Mouse (Mus musculus) neural tube, embryonic 15.5 days (tissue): ENCODE data around the gene Pdzd3. TPM values are rescaled to one million over a fixed set of nuclear protein-coding genes. Genes with fewer than 3 reads are reported as not detected.
"Not testable (repeated sequence)": the region's sequence is repeated elsewhere in the genome, so short reads cannot be mapped to it uniquely, and the experiment has no call there.

ENCODE experiments used
- ATAC-seq: fragments of 200-750 bp; cut with Nextera tagmentation; 2 replicates; pipeline ENCODE4 v1.8.0; 2017; ENCODE audit warnings: mild to moderate bottlenecking, moderate TSS enrichment, moderate library complexity; ENCODE audit not compliant: low FRiP score
- H3K27ac ChIP-seq: fragments of 300-500 bp; sonication (generic); replicated peaks from 2 replicates; pipeline ENCODE4 v1.5.1; 2015; ENCODE audit warnings: mild to moderate bottlenecking, inconsistent platforms
- H3K27me3 ChIP-seq: fragments of 300-500 bp; sonication (generic); replicated peaks from 2 replicates; pipeline ENCODE4 v1.6.1; 2015; ENCODE audit warnings: inconsistent platforms
- H3K36me3 ChIP-seq: fragments of 300-500 bp; sonication (generic); 2 replicates; pipeline ENCODE4 v1.6.1; 2015; ENCODE audit warnings: inconsistent platforms
- H3K4me1 ChIP-seq: fragments of 300-500 bp; sonication (generic); 2 replicates; pipeline ENCODE4 v1.6.1; 2015; ENCODE audit warnings: inconsistent platforms
- H3K4me2 ChIP-seq: fragments of 300-500 bp; sonication (generic); 2 replicates; pipeline ENCODE4 v1.6.1; 2015; ENCODE audit warnings: inconsistent platforms, mild to moderate bottlenecking, moderate library complexity
- H3K4me3 ChIP-seq: fragments of 300-500 bp; sonication (generic); replicated peaks from 2 replicates; pipeline ENCODE4 v1.5.1; 2015; ENCODE audit warnings: mild to moderate bottlenecking, inconsistent platforms
- H3K9ac ChIP-seq: fragments of 300-500 bp; sonication (generic); replicated peaks from 2 replicates; pipeline ENCODE4 v1.6.1; 2015; ENCODE audit warnings: mild to moderate bottlenecking, inconsistent platforms
- H3K9me3 ChIP-seq: fragments of 300-500 bp; sonication (generic); replicated peaks from 2 replicates; pipeline ENCODE4 v1.6.1; 2016; ENCODE audit warnings: inconsistent platforms
- WGBS: fragments of 180-500 bp; shearing (Covaris S2); methylation state at CpG from one replicate; pipeline ENCODE4 v1.1.7; 2015; ENCODE audit warnings: mixed read lengths; 5-methylcytosine and 5-hydroxymethylcytosine counted together
- polyA plus RNA-seq: library from polyadenylated mRNA; unstranded; fragments of >200 nt; fragmentation: Nextera tagmentation; extraction: Ambion mirVana; gene quantifications from 2 replicates; pipeline ENCODE4 v1.2.1, GENCODE M21; 2015

The Pdzd3 gene
- 0.61 and 0.65 TPM in 2 replicates for polyA plus RNA-seq

DNA sequence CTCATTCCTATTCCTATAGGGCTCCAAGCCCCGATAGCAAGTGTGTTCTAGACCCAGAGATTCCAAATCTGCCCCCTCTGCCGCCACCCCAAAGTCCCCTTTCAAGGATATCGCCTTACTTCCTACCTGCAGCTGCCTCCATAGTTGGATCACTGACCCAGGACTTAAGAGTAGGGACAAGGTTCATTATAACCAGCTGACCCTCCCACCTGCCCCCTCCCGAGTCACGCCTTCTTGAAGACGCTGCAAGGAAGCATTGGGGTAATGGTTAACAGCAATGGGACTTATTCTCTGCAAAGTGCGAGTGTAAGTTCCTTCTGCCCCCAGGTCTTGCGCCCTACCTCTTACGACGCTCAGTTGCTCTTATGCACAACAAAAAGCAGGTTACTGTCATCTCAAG is at the start of gene Pdzd3:
Pdzd3 (minus strand) TSS at position 158 of the 400 bp plus-strand sequence.
- H3K27ac ChIP-seq = 0 out of 2 replicates have a peak within 1 kb of the TSS, but pooled peaks have one; percentile 3
- ATAC-seq = no peak
- 81% methylated on average over 10 of the region's 10 CpGs for WGBS
- no peak within 1 kb of the TSS for H3K4me2 ChIP-seq
- no peaks in the 10 kb centered on the region for H3K9me3 ChIP-seq
- no peaks in the 10 kb centered on the region for H3K27me3 ChIP-seq
- H3K4me1 ChIP-seq = peaks cover 43% of the 10 kb centered on the region
- H3K4me3 ChIP-seq = no peak within 1 kb of the TSS
- no peak within 1 kb of the TSS for H3K9ac ChIP-seq
- no peaks in the 10 kb centered on the region for H3K36me3 ChIP-seq

DNA sequence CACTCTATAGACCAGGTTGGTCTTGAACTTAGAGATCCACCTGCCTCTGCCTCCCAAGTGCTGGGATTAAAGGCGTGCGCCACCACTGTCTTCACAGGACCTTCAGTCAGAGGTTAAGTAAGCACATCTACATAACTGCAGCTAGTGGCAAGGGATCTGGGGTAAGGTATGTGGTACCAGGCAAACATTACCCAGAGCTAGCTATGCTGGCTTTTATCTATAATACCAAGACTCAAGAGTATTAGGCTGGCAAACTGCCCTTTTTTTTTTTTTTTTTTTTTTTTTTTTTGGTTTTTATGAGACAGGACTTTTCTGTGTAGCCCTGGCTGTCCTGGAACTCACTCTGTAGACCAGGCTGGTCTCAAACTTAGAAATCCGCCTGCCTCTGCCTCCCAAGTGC is 48.7 kb upstream of the Pdzd3 start:
- H3K27me3 ChIP-seq, H3K27ac ChIP-seq, H3K4me2 ChIP-seq, H3K4me3 ChIP-seq, H3K9ac ChIP-seq, ATAC-seq, H3K9me3 ChIP-seq: not testable (repeated sequence)
- Histone ChIP-seq H3K4me1 (peaks cover 19% of the 10 kb centered on the region), H3K36me3 (peaks cover 65% of the 10 kb centered on the region)
- WGBS = 96% methylated on average over 3 of the region's 3 CpGs

DNA sequence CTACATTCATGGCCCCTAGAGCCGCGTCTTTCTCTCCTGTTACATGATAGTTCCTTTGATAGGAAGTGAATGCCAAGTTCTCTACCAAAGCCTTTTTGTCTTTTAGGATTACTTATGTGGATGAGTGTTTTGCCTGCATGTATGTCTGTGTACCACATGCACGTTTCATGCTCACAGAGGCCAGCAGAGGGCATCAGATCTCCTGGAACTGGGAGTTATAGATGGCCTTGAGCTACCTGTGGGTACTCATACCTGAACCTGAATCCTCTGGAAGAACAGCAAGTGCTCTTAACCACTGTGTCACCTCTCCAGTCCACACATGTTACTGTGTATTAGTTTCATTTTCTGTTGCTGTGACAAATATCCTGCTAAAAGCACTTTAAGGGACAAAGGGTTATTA is 41.2 kb upstream of the Pdzd3 start:
- peaks cover 13% of the 10 kb centered on the region for H3K4me1 ChIP-seq
- no peak for ATAC-seq
- H3K4me3 ChIP-seq = no peak overlapping the region
- no peaks in the 10 kb centered on the region for H3K9me3 ChIP-seq
- H3K9ac ChIP-seq = no peak overlapping the region
- 75% methylated on average over 3 of the region's 3 CpGs for WGBS
- H3K27ac ChIP-seq = no peak overlapping the region
- peaks cover 62% of the 10 kb centered on the region for H3K36me3 ChIP-seq
- no peak overlapping the region for H3K4me2 ChIP-seq
- no peaks in the 10 kb centered on the region for H3K27me3 ChIP-seq

DNA sequence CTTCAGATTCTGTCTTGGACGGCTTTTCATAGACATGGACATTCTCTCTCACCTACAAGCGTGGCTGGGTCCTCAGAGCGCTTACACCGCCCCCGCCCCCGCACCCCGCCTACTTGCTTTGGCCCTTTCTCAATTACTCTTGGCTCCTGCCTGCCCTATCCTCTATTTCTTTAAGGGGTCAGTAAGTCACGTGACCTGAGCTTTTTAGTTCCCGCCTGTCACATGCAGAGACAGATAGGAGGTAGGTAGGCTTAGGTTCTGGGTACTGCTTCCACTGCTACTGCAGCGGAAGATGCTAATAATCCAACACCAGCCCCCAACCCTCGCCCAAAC is 37.7 kb upstream of the Pdzd3 start:
- Histone ChIP-seq H3K27ac (peak overlapping the region; percentile 85), H3K36me3 (peaks cover 33% of the 10 kb centered on the region), H3K9ac (peak overlapping the region; percentile 95), H3K27me3 (no peaks in the 10 kb centered on the region), H3K4me2 (peak overlapping the region; percentile 90), H3K4me1 (peaks cover 29% of the 10 kb centered on the region), H3K9me3 (no peaks in the 10 kb centered on the region), H3K4me3 (peak overlapping the region; percentile 83)
- WGBS = 6% methylated on average over 11 of the region's 11 CpGs
- ATAC-seq = 0 out of 2 replicates have a peak, but pooled peaks have one; percentile 1

DNA sequence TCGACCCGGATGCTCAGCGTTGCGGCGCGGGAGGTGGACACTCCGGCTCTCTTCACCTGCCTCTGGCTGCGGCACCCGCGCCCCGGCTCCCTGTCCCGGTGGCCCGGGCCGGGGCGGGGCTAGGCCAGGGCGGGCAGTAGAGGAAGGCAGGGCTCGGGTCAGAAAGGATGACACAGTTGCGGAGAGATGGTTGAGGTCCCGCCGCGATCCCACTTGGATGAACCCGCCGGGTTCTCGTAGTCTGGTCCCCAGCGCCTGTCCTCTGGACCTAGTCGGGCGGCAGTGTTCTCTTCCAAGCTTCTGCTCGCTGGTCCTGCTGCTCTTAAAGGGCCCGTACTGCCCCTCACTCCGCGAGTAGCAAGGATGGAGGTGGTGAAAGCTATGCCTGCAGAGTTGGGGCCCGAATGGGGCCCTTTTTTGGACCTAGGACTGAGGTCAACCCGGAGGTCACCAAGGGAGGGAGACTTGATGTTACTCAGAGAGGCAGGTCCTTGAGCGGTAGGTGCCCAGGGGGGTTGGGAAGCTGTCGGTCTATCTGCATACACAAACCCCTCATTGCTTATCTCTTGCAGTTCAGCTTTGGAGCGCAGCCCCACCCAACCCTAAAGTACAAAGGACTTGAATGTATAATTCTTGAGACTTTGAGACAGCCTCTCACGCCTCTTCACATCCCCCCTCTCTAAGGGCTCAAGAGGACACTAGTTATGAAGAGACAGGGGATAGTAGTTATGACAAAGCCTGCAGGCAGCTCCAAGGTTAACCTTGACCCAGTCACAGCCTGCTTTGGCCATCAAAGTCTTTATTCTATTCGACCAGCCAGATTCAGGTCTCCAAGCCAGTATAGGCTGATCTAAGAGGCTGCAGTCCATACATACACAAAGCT is 37.0 kb upstream of the Pdzd3 start, which contains the start of gene Abcg4:
Abcg4 (minus strand) TSS at position 540 of the 883 bp plus-strand sequence.
- ATAC-seq = peak; percentile 74
- Histone ChIP-seq H3K27ac (peak within 1 kb of the TSS; percentile 85), H3K4me1 (peaks cover 29% of the 10 kb centered on the region), H3K27me3 (no peaks in the 10 kb centered on the region), H3K4me2 (peak within 1 kb of the TSS; percentile 90), H3K9me3 (no peaks in the 10 kb centered on the region), H3K4me3 (peak within 1 kb of the TSS; percentile 83), H3K9ac (peak within 1 kb of the TSS; percentile 95), H3K36me3 (peaks cover 27% of the 10 kb centered on the region)
- WGBS = 1% methylated on average over 38 of the region's 38 CpGs

DNA sequence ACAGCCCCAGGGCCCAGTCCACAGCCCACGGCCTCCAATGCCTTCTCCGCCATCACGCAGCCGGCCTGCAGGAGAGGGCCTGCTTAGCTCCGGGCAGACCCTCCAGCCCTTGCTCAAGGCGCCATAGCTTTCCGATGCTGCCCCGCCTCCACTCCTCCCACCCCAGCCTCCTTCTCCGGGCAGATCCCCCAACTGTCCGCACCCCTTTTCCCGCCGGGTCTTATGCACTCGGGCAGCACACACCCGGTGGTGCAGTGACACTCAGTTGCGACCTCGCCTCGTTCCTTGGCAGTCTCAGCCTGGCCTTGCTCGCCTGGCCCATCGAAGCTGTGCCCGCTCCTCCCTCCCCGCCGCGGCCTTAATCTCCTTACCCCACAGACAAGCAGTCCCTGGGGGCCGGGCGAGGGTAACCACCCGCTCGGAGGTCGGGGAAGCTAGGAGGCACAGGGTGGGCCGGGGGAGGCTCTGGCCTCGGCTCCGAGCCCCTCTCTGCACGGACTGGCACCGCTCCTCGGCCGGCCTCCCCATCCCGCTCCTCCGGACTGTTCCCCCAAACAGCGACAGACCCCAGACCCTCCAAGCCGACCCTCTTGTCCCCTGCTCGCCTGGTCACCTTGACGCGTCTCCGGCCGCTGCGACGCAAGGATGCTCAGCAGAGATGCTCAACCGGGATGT is 36.3 kb upstream of the Pdzd3 start:
- H3K9me3 ChIP-seq = no peaks in the 10 kb centered on the region
- peak; percentile 63 for ATAC-seq
- peaks cover 29% of the 10 kb centered on the region for H3K4me1 ChIP-seq
- H3K4me2 ChIP-seq = peak overlapping the region; percentile 90
- WGBS = under 1% methylated on average over 44 of the region's 47 CpGs
- peak overlapping the region; percentile 85 for H3K27ac ChIP-seq
- no peaks in the 10 kb centered on the region for H3K27me3 ChIP-seq
- peaks cover 19% of the 10 kb centered on the region for H3K36me3 ChIP-seq
- peak overlapping the region; percentile 83 for H3K4me3 ChIP-seq
- H3K9ac ChIP-seq = peak overlapping the region; percentile 95

DNA sequence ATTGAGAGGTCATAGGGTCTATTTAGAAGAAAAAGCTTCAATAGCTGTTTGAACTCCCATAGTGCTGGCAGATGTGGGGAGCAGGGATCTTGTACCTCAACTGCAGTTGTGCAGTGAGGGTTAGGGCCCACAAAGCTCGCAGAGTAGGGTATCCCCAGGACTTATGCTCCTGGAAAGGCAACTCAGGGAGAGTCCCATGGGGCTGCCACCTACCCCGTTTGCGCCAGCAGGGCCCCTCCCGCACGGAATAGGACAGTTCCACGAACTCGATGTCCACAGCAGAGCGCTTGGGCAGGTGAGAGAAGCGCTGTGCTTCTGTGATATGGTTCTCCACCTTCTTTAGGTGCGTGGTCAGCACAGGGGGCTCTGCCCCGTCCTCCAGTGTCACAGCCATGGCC is 35.7 kb upstream of the Pdzd3 start:
- Histone ChIP-seq H3K4me1 (peaks cover 29% of the 10 kb centered on the region), H3K27ac (peak overlapping the region; percentile 85), H3K4me2 (peak overlapping the region; percentile 90), H3K4me3 (peak overlapping the region; percentile 83), H3K27me3 (no peaks in the 10 kb centered on the region), H3K9ac (peak overlapping the region; percentile 95), H3K9me3 (no peaks in the 10 kb centered on the region), H3K36me3 (peaks cover 15% of the 10 kb centered on the region)
- peak; percentile 3; the same call in 1 of the 2 replicates for ATAC-seq
- WGBS = 3% methylated on average over 11 of the region's 11 CpGs

DNA sequence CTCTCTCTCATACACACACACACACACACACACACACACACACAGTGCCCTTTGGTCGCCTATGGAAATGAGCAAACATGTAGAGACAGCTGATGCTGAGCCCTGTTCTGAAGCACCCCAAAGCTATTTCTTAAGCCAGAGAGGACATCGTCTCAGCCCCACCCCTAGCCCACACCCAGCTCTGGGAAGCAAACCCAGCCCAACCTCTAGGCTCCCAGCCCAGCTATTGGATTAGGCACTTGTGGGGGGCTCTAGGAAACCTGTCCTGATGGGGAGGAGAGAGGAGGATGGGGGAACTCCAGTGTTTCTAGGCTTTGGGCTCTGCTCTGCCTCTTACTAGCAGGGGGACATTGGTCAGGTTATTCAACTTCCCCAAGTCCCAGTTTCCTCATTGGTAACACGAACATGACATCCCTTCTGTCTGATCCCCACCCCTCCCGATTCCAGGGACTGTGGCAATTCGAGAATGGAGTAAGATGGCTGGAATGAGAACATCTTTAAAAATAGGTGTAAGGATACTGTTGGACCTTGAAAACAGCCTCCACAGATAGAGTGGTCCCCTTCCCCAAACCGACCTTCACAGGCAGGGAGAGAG is 35.1 kb upstream of the Pdzd3 start:
- WGBS = 6% methylated on average over 6 of the region's 6 CpGs
- peak overlapping the region; percentile 90 for H3K4me2 ChIP-seq
- peaks cover 29% of the 10 kb centered on the region for H3K4me1 ChIP-seq
- peaks cover 16% of the 10 kb centered on the region for H3K36me3 ChIP-seq
- no peak overlapping the region for H3K27ac ChIP-seq
- no peak for ATAC-seq
- H3K9me3 ChIP-seq = no peaks in the 10 kb centered on the region
- H3K4me3 ChIP-seq = peak overlapping the region; percentile 83
- H3K9ac ChIP-seq = peak overlapping the region; percentile 36; the same call in 1 of the 2 replicates
- no peaks in the 10 kb centered on the region for H3K27me3 ChIP-seq

DNA sequence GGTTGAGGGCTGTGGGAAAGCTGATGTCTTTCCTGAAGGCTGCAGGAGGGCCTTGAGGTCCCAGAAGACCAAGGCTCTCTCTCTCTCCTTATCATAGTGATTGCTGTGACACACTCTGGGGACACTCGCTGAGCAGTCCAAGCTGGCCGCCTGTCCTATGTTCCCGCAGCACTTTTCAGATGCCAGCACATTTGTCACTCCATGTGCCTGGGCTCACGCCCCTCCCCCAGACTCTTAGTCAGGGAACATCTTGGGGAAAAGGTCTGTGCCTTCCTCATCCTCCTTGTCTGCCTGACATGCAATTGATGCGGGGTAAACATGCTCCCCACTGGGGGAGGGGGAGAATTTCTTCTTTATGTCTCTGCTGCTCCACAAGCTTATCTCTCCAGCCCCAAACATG is 31.9 kb upstream of the Pdzd3 start:
- H3K27ac ChIP-seq = no peak overlapping the region

DNA sequence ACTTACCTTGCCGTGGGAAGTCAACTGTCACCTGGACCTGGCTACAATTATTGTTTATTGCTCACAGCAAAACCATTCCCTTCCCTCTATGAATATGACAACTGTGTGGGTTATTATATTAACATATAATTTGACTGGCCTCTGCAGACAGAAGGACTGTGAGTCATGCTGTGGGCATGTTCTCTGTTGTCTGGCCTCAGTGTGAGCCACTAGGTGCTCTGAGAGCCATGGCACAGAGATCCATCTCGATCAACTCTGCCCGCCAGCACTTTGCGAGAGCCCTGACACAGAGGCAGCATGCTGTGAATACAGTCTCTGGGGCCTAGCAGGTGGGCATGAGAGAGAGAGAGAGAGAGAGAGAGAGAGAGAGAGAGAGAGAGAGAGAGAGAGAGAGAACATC is 18.7 kb upstream of the Pdzd3 start:
- H3K4me1 ChIP-seq = peaks cover 26% of the 10 kb centered on the region
- H3K27ac ChIP-seq = no peak overlapping the region
- no peaks in the 10 kb centered on the region for H3K9me3 ChIP-seq
- 78% methylated on average over 4 of the region's 4 CpGs for whole genome bisulfite sequencing
- no peaks in the 10 kb centered on the region for H3K27me3 ChIP-seq
- H3K4me2 ChIP-seq = no peak overlapping the region
- ATAC-seq = no peak
- H3K9ac ChIP-seq = no peak overlapping the region
- H3K4me3 ChIP-seq = no peak overlapping the region
- H3K36me3 ChIP-seq = peaks cover 23% of the 10 kb centered on the region

More for the DNA sequence above, 31.9 kb upstream of the Pdzd3 start:
- H3K27me3 ChIP-seq = no peaks in the 10 kb centered on the region
- H3K4me2 ChIP-seq = no peak overlapping the region
- H3K4me3 ChIP-seq = no peak overlapping the region
- no peak overlapping the region for H3K9ac ChIP-seq
- H3K36me3 ChIP-seq = peaks cover 37% of the 10 kb centered on the region
- H3K4me1 ChIP-seq = peaks cover 16% of the 10 kb centered on the region
- no peak for ATAC-seq
- no peaks in the 10 kb centered on the region for H3K9me3 ChIP-seq
- WGBS = 71% methylated on average over 5 of the region's 5 CpGs

DNA sequence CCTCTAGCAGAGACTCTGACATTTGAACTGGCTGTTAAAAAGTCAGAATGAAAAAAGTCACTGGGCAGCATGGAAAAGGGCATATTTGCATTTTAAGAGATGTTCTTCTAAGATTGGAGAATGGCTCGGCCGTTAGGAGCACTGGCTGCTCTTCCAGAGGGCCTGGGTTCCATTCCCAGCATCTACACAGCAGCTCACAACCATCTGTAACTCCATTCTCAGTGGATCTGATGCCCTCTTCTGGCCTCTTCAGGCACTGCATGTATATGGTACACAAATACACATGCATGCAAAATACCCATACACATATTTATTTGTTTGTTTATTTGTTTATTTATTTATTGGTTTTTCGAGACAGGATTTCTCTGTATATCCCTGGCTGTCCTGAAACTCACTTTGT is 17.8 kb upstream of the Pdzd3 start:
- peaks cover 14% of the 10 kb centered on the region for H3K36me3 ChIP-seq
- H3K27me3 ChIP-seq = no peaks in the 10 kb centered on the region
- no peak overlapping the region for H3K27ac ChIP-seq
- no peaks in the 10 kb centered on the region for H3K9me3 ChIP-seq
- WGBS = 85% methylated on average over 3 of the region's 3 CpGs
- H3K9ac ChIP-seq = no peak overlapping the region
- no peak overlapping the region for H3K4me3 ChIP-seq
- peaks cover 33% of the 10 kb centered on the region for H3K4me1 ChIP-seq
- H3K4me2 ChIP-seq = no peak overlapping the region
- ATAC-seq = no peak
